Mouse (Mus musculus) spleen, adult 2 months (tissue): ENCODE measurements at regions not wholly inside any gene's neighbourhood (a gene's known extent, or its start where the extent isn't known, plus 50 kb on each side); places are given as distances from the start of the nearest gene placed in this dataset.

Experiments used
- CTCF ChIP-seq: fragments of 200-500 bp; IDR thresholded peaks from 2 replicates; pipeline ENCODE4 v1.5.1; 2011; ENCODE audit warnings: mild to moderate bottlenecking, inconsistent platforms; ENCODE audit not compliant: insufficient read depth, insufficient read length, insufficient replicate concordance; ENCODE audit errors: extremely low read depth
- POLR2A ChIP-seq: fragments of 200-500 bp; IDR thresholded peaks from 2 replicates; pipeline ENCODE4 v1.6.1; 2011; ENCODE audit warnings: low read depth, low read length, inconsistent platforms

GRCm38 (mm10) chr4:56090796-56091195, 558.5 kb upstream of the Klf4 start:
- TF ChIP-seq POLR2A: no peak
- TF ChIP-seq CTCF: no peak
